Mouse (Mus musculus): ENCODE data around the gene Piezo1. TPM values are rescaled to one million over a fixed set of nuclear protein-coding genes. Genes with fewer than 3 reads are reported as not detected.
"Not testable (repeated sequence)": the region's sequence is repeated elsewhere in the genome, so short reads cannot be mapped to it uniquely, and the experiment has no call there.

Piezo1 gene
- polyA plus RNA-seq, 1 experiment from 2014 or later, result 7.0 TPM

- no peak overlapping the region for H3K4me3 ChIP-seq (ENCODE audit: low read depth, low read length)
- no peak overlapping the region for H3K27ac ChIP-seq (replicated peaks)
- H3K27me3 ChIP-seq (ENCODE audit: control insufficient read depth, insufficient read depth, low read length), result no peaks in the 10 kb centered on the region
- H3K9ac ChIP-seq (ENCODE audit: low read length), result no peak overlapping the region
- peaks cover 11% of the 10 kb centered on the region for H3K36me3 ChIP-seq (ENCODE audit: control insufficient read depth, insufficient read depth, low read length)
- ATAC-seq (ENCODE audit: low FRiP score, low TSS enrichment) (no peak), DNase-seq (ENCODE audit: low spot score) (no peak)
- H3K4me2 ChIP-seq (replicated peaks; ENCODE audit: low read depth), result no peak overlapping the region
- peaks cover 6% of the 10 kb centered on the region; the same call in 1 of the 2 replicates for H3K4me1 ChIP-seq (replicated peaks; ENCODE audit: control insufficient read depth, insufficient read depth)
- TF ChIP-seq CTCF (IDR thresholded peaks at IDR 0.05; ENCODE audit: low read depth) (no peak), EP300 (optimal IDR thresholded peaks at IDR 0.05) (no peak)
- WGBS, result 55% methylated on average over 9 of the region's 9 CpGs
- H3K9me3 ChIP-seq (ENCODE audit: control insufficient read depth, low read length), result no peaks in the 10 kb centered on the region
Observed at GRCm38 (mm10) chr8:122573577-122573976, 22.4 kb upstream of the Piezo1 start.

GRCm38 (mm10) chr8:122573176-122573575 is 22.0 kb upstream of the Piezo1 start:
- not testable (repeated sequence) for H3K4me1 ChIP-seq (replicated peaks; ENCODE audit: control insufficient read depth, insufficient read depth); H3K9me3 ChIP-seq (ENCODE audit: control insufficient read depth, low read length); DNase-seq (ENCODE audit: low spot score); H3K27ac ChIP-seq (replicated peaks); H3K4me2 ChIP-seq (replicated peaks; ENCODE audit: low read depth); H3K4me3 ChIP-seq (ENCODE audit: low read depth, low read length); ATAC-seq (ENCODE audit: low FRiP score, low TSS enrichment); H3K9ac ChIP-seq (ENCODE audit: low read length); H3K27me3 ChIP-seq (ENCODE audit: control insufficient read depth, insufficient read depth, low read length)
- peaks cover 11% of the 10 kb centered on the region for H3K36me3 ChIP-seq (ENCODE audit: control insufficient read depth, insufficient read depth, low read length)
- WGBS, result 52% methylated on average over 4 of the region's 4 CpGs

GRCm38 (mm10) chr8:122572751-122573150 is 21.6 kb upstream of the Piezo1 start:
- TF ChIP-seq CTCF (IDR thresholded peaks at IDR 0.05; ENCODE audit: low read depth) (no peak), EP300 (optimal IDR thresholded peaks at IDR 0.05) (no peak)
- peaks cover 11% of the 10 kb centered on the region for H3K36me3 ChIP-seq (ENCODE audit: control insufficient read depth, insufficient read depth, low read length)
- no peak for DNase-seq (ENCODE audit: low spot score)
- no peak overlapping the region for H3K4me2 ChIP-seq (replicated peaks; ENCODE audit: low read depth)
- no peaks in the 10 kb centered on the region for H3K27me3 ChIP-seq (ENCODE audit: control insufficient read depth, insufficient read depth, low read length)
- H3K4me1 ChIP-seq (replicated peaks; ENCODE audit: control insufficient read depth, insufficient read depth), result peaks cover 6% of the 10 kb centered on the region; the same call in 1 of the 2 replicates
- no peak overlapping the region for H3K9ac ChIP-seq (ENCODE audit: low read length)
- H3K4me3 ChIP-seq (ENCODE audit: low read depth, low read length), result no peak overlapping the region
- H3K27ac ChIP-seq (replicated peaks), result no peak overlapping the region
- no peak for ATAC-seq (ENCODE audit: low FRiP score, low TSS enrichment)
- 78% methylated on average over 3 of the region's 3 CpGs for WGBS
- no peaks in the 10 kb centered on the region for H3K9me3 ChIP-seq (ENCODE audit: control insufficient read depth, low read length)

GRCm38 (mm10) chr8:122571750-122572267 is 20.7 kb upstream of the Piezo1 start:
- Histone ChIP-seq H3K4me1 (replicated peaks; ENCODE audit: control insufficient read depth, insufficient read depth) (peaks cover 9% of the 10 kb centered on the region; the same call in 1 of the 2 replicates), H3K36me3 (ENCODE audit: control insufficient read depth, insufficient read depth, low read length) (peaks cover 11% of the 10 kb centered on the region), H3K4me3 (ENCODE audit: low read depth, low read length) (no peak overlapping the region), H3K4me2 (replicated peaks; ENCODE audit: low read depth) (no peak overlapping the region), H3K27me3 (ENCODE audit: control insufficient read depth, insufficient read depth, low read length) (no peaks in the 10 kb centered on the region), H3K9ac (ENCODE audit: low read length) (no peak overlapping the region), H3K27ac (replicated peaks) (no peak overlapping the region), H3K9me3 (ENCODE audit: control insufficient read depth, low read length) (no peaks in the 10 kb centered on the region)
- TF ChIP-seq EP300 (optimal IDR thresholded peaks at IDR 0.05), result no peak
- TF ChIP-seq CTCF (IDR thresholded peaks at IDR 0.05; ENCODE audit: low read depth), result no peak
- no peak for ATAC-seq (ENCODE audit: low FRiP score, low TSS enrichment)
- DNase-seq (ENCODE audit: low spot score), result peak; percentile 34
- 89% methylated on average over 17 of the region's 17 CpGs for WGBS

- 93% methylated on average over 11 of the region's 11 CpGs for WGBS
- no peak for TF ChIP-seq EP300 (optimal IDR thresholded peaks at IDR 0.05)
- no peak for TF ChIP-seq CTCF (IDR thresholded peaks at IDR 0.05; ENCODE audit: low read depth)
- H3K4me1 ChIP-seq (replicated peaks; ENCODE audit: control insufficient read depth, insufficient read depth), result peaks cover 12% of the 10 kb centered on the region; the same call in 1 of the 2 replicates
- no peak for DNase-seq (ENCODE audit: low spot score)
- H3K27me3 ChIP-seq (ENCODE audit: control insufficient read depth, insufficient read depth, low read length), result no peaks in the 10 kb centered on the region
- no peak for ATAC-seq (ENCODE audit: low FRiP score, low TSS enrichment)
- no peak overlapping the region for H3K9ac ChIP-seq (ENCODE audit: low read length)
- H3K9me3 ChIP-seq (ENCODE audit: control insufficient read depth, low read length), result no peaks in the 10 kb centered on the region
- H3K27ac ChIP-seq (replicated peaks), result no peak overlapping the region
- H3K36me3 ChIP-seq (ENCODE audit: control insufficient read depth, insufficient read depth, low read length), result peaks cover 11% of the 10 kb centered on the region
- H3K4me2 ChIP-seq (replicated peaks; ENCODE audit: low read depth), result no peak overlapping the region
- H3K4me3 ChIP-seq (ENCODE audit: low read depth, low read length), result no peak overlapping the region
Observed at GRCm38 (mm10) chr8:122571153-122571552, 20.0 kb upstream of the Piezo1 start.

GRCm38 (mm10) chr8:122569996-122570395 is 18.9 kb upstream of the Piezo1 start:
- Histone ChIP-seq H3K4me1 (replicated peaks; ENCODE audit: control insufficient read depth, insufficient read depth) (peaks cover 6% of the 10 kb centered on the region; the same call in 1 of the 2 replicates), H3K9ac (ENCODE audit: low read length) (no peak overlapping the region), H3K9me3 (ENCODE audit: control insufficient read depth, low read length) (no peaks in the 10 kb centered on the region), H3K36me3 (ENCODE audit: control insufficient read depth, insufficient read depth, low read length) (peaks cover 11% of the 10 kb centered on the region), H3K27me3 (ENCODE audit: control insufficient read depth, insufficient read depth, low read length) (no peaks in the 10 kb centered on the region), H3K27ac (replicated peaks) (no peak overlapping the region), H3K4me3 (ENCODE audit: low read depth, low read length) (no peak overlapping the region), H3K4me2 (replicated peaks; ENCODE audit: low read depth) (no peak overlapping the region)
- no peak for ATAC-seq (ENCODE audit: low FRiP score, low TSS enrichment)
- TF ChIP-seq CTCF (IDR thresholded peaks at IDR 0.05; ENCODE audit: low read depth) (no peak), EP300 (optimal IDR thresholded peaks at IDR 0.05) (no peak)
- WGBS, result 93% methylated on average over 16 of the region's 16 CpGs
- no peak for DNase-seq (ENCODE audit: low spot score)
